Mouse (Mus musculus) B cell, adult 67 days (primary cell): ENCODE data around the gene Rnase2b. TPM values are rescaled to one million over a fixed set of nuclear protein-coding genes. Genes with fewer than 3 reads are reported as not detected.

ENCODE experiments used
- total RNA-seq, 2 experiments: library from RNA; stranded (reverse); gene quantifications; 4 replicates each; pipeline ENCODE4 v1.2.4; 2023

The Rnase2b gene
- not detected for total RNA-seq

DNA sequence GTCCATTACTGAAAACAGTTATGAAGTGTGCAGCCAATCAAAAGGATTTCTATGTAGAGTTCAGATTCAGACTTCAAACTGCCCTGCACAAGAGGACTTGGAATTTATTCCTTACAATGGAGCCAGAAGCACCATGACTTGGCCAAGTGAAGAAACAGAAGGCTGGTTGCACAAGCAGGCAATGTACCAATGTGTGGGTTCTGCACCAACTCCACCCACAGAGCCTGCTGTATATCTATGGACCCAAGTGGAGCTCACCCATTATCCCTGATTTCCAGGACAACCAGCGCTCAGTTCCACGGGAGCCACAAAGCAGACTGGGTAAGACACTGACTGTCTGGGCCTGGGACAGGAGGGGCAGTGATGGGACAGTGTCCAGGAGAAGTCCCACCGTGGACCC lies at the start of gene Rnase2b:
Gene Rnase2b (plus strand): TSS at position 285 of the 400 bp plus-strand sequence.

DNA sequence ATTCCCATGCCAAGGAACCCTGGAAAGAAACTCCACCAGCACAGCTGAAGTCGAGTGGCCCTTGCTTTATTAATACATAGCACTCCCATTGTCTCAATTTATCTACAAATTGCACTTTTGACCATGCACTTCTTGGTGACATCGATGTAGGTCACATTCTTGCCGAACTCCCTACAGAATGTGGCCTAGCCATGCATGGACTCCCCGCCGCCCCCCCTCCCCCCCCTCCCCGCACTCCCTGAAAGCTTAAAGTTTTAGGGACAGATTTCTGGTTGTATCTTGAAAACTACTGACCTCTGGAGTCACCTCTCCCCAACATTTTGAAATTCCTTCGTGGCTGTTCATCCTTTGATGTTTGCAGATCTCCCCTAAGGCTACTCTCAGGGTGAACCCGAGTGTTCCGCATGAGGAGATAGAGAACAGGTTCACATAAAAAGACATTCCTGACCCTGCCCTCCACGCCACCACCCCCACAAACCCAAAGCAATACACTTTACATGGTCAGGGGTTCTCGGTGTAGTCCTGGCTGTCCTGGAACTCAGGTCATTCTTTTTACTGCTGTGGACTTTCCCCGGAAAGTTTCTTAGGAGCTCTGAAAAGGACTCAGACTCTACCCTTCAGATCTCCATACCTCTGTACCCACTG lies 48.0 kb upstream of the Rnase2b start, which contains the start of gene Eddm3b:
Gene Eddm3b (plus strand): TSS at position 511 of the 645 bp plus-strand sequence.

DNA sequence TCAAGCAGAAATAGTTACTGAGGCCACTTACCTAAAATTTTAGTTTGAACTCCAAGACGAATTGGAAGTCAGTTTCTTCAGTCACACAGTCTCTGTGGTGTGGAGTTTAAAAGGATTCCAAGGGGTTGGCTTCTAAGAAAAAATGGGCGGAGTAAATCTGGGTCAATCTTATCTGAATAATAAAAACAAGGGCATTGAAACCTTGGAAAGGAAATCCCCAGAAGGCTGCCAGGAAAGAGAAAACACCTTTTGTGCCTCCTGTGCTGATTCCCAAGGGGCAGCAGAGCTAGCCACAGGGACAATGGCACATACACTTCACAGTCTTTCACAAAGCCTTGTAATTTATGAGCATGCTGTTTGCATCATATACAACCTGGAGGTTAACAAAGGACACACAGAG lies 15.4 kb upstream of the Rnase2b start, which contains the start of gene Rnase1:
Gene Rnase1 (minus strand): TSS at position 101 of the 400 bp plus-strand sequence.

DNA sequence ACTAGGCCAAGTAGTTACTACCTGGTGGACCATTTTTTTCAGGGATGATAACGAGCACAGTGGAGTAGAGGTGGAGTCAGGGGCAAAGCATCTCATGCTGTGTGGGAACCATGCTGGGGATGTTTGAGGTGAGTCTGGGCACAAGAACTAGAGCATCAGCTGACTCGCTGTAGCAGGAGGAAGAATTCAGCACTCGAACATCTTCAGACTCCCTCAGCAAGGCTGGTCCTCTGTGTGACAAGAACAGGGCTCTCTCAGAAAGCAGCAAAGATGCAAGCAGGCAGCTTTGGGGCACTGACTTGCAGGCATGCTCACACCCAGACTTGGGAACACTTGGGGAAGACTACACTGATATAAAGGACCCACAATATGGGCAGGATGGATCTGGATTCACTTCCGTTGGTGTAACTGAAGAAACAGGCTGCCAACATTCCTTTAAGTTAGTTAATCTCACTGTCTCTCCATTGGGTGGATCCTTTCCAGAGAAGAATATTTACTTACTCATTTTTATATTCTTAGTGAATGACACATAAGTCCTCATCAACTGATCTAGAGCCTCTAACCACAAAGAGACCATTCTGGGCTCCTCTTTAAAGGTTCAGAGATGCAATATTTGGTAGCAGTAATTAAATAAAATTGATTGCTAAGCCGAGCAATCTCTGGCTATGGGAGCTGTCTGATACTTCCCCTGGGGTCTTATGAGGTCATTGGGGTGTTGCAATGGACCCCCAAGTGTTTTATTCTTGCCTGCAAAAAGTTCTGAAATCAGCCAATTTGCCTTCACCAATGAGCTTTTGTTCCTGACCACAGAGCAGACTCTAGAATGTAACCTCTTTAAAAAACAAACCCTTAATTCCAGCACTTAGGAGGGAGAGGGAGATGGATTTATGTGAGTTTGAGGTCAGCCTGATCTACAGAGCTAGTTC lies 37.3 kb downstream of the Rnase2b start, which contains the start of gene Ang2:
Gene Ang2 (minus strand): TSS at position 51 of the 926 bp plus-strand sequence.

DNA sequence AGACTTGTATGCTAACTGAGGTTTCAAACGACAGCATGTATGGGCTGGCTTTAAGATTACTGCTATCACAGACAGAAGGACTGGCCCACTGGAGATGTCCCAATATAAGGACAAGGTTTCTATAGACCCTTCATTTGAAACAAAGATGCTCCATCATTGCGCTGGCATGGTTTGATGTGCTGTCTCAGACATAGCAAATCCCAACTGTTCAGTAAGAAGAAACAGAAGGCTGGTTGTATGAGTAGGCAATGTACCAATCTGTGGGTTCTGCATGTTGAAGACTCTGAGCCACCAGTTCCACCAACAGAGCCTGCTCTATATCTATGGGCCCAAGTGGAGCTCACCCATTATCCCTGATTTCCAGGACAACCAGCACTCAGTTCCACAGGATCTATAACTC lies 41.1 kb downstream of the Rnase2b start, which contains the start of gene Ear14:
Gene Ear14 (plus strand): TSS at position 277 of the 400 bp plus-strand sequence.

Other genes starting within 250 kb of the Rnase2b start
- gene Osgep, start 237.4 kb upstream of the Rnase2b start, total RNA-seq, result 10 to 100 TPM; 49.9 to 57.8 TPM
- gene Apex1, start 237.3 kb upstream of the Rnase2b start, total RNA-seq, result 10 to 100 TPM; 45.1 to 50.3 TPM
- 100 to 1,000 TPM; 183 to 202 TPM for gene Pip4p1, start 231.4 kb upstream of the Rnase2b start, total RNA-seq
- gene Pnp, start 231.2 kb upstream of the Rnase2b start, total RNA-seq, result 10 to 100 TPM; 29.7 to 39.1 TPM
- gene Gm49342, start 217.7 kb upstream of the Rnase2b start, total RNA-seq, result 10 to 100 TPM; 25.6 to 26.2 TPM
- 1 to 10 TPM; 1.2 to 1.9 TPM for gene Pnp2, start 206.3 kb upstream of the Rnase2b start, total RNA-seq
- gene Rnase10, start 154.5 kb upstream of the Rnase2b start, total RNA-seq, result not detected
- gene Rnase9, start 120.4 kb upstream of the Rnase2b start, total RNA-seq, result not detected
- gene Rnase11, start 112.1 kb upstream of the Rnase2b start, total RNA-seq, result not detected
- gene Rnase12, start 104.6 kb upstream of the Rnase2b start, total RNA-seq, result 1 to 10 TPM; 1.5 to 1.8 TPM
- gene Olfr750, start 87.8 kb upstream of the Rnase2b start, total RNA-seq, result not detected
- under 1 TPM; 0.49 to 0.65 TPM for gene Rnase4, start 71.2 kb upstream of the Rnase2b start, total RNA-seq
- gene Ang, start 71.1 kb upstream of the Rnase2b start, total RNA-seq, result under 1 TPM in 1 of 2 experiments, not detected in 1; 0.83 TPM
- not detected for gene Eddm3b, start 47.8 kb upstream of the Rnase2b start, total RNA-seq
- gene Rnase6, start 38.4 kb upstream of the Rnase2b start, total RNA-seq, result 100 to 1,000 TPM; 134 to 155 TPM
- not detected for gene Rnase1, start 15.5 kb upstream of the Rnase2b start, total RNA-seq
- gene Ang2, start 36.9 kb downstream of the Rnase2b start, total RNA-seq, result not detected
- not detected for gene Ear14, start 41.1 kb downstream of the Rnase2b start, total RNA-seq
- not detected for gene Rnase2a, start 93.9 kb downstream of the Rnase2b start, total RNA-seq
- not detected for gene Gm7247, start 199.5 kb downstream of the Rnase2b start, total RNA-seq
- not detected for gene Vmn2r88, start 248.6 kb downstream of the Rnase2b start, total RNA-seq